ENCODE assay signal across 8 mouse cellular contexts in genomic region chr19:32196222-32196621, GRCm38 (mm10).
DNase-seq lines count a peak whose midpoint lies in the region; ATAC-seq and TF ChIP-seq lines count a peak whose summit lies in the region.
"Had no signal": no experiment of that assay in that cellular context is flagged by ENCODE, and none has a peak within 500 bp of the region (broad histone marks: within the 10 kb centered on the region; RNA-seq: fewer than 3 reads in every experiment).

No protein-coding gene starts in this region.

- TF ChIP-seq CTCF in MEL (IDR thresholded peaks at IDR 0.05 in 2 of 3, conservative IDR thresholded peaks at IDR 0.05 in 1 of 3; ENCODE audit: control insufficient read depth in 1 of 3, insufficient read depth in 1 of 3, low read depth in 2 of 3, low read length in 3 of 3, poor library complexity in 1 of 3, severe bottlenecking in 1 of 3): no peak

- H3K9me3 ChIP-seq in MEL (replicated peaks; ENCODE audit: insufficient read depth, low read length): no peaks in the 10 kb centered on the region
- no peaks in the 10 kb centered on the region for H3K9me3 ChIP-seq in heart, embryonic 11.5 days (replicated peaks; ENCODE audit: control insufficient read depth, low read length)
- H3K9me3 ChIP-seq in lung, embryonic 15.5 days: no peaks in the 10 kb centered on the region

- H3K36me3 ChIP-seq in MEL (ENCODE audit: control insufficient read depth in 1 of 2, insufficient read depth in 2 of 2, low read length in 2 of 2): peaks cover 3 to 33% of the 10 kb centered on the region in 2 experiments; a peak in 3 of 4 replicates
- no peaks in the 10 kb centered on the region for H3K36me3 ChIP-seq in heart, embryonic 11.5 days (ENCODE audit: control insufficient read depth, insufficient read depth, low read length)
- no peaks in the 10 kb centered on the region for H3K36me3 ChIP-seq in lung, embryonic 15.5 days

- H3K4me2 ChIP-seq in heart, embryonic 11.5 days: no peak overlapping the region
- H3K4me2 ChIP-seq in lung, embryonic 15.5 days: no peak overlapping the region

- TF ChIP-seq POLR2A in MEL (IDR thresholded peaks at IDR 0.05; ENCODE audit: control insufficient read depth in 1 of 2, insufficient read depth in 1 of 2, low read depth in 1 of 2, low read length in 2 of 2, poor library complexity in 1 of 2): no peak

- H3K27me3 ChIP-seq in MEL (ENCODE audit: control insufficient read depth in 1 of 2, insufficient read depth in 2 of 2, low read length in 2 of 2): no peaks in the 10 kb centered on the region
- H3K27me3 ChIP-seq in heart, embryonic 11.5 days (ENCODE audit: control insufficient read depth, insufficient read depth, low read length): no peaks in the 10 kb centered on the region
- H3K27me3 ChIP-seq in lung, embryonic 15.5 days: no peaks in the 10 kb centered on the region

- peak; percentile 69 to 78; a peak in 3 of 4 replicates for TF ChIP-seq EP300 in MEL (IDR thresholded peaks at IDR 0.05; ENCODE audit: low read depth in 1 of 2, low read length in 2 of 2)

- H3K79me2 ChIP-seq in MEL (ENCODE audit: control insufficient read depth, insufficient read depth, low read length, poor library complexity): peaks cover 7% of the 10 kb centered on the region; the same call in 1 of the 2 replicates

- no peak overlapping the region for H3K4me3 ChIP-seq in MEL (ENCODE audit: control insufficient read depth in 1 of 2, insufficient read depth in 1 of 2, low read depth in 2 of 2, low read length in 2 of 2)
- no peak overlapping the region for H3K4me3 ChIP-seq in heart, embryonic 11.5 days (ENCODE audit: low read depth, low read length)
- no peak overlapping the region for H3K4me3 ChIP-seq in lung, embryonic 15.5 days

- peak overlapping the region; percentile 55 for H3K27ac ChIP-seq in MEL (ENCODE audit: control insufficient read depth, low read depth, low read length)
- H3K27ac ChIP-seq in heart, embryonic 11.5 days (ENCODE audit: low read depth, low read length): peak overlapping the region; percentile 30
- H3K27ac ChIP-seq in lung, embryonic 15.5 days: peak overlapping the region; percentile 34

- 10% methylated on average over 5 of the region's 5 CpGs for WGBS in heart, embryonic 11.5 days (ENCODE audit: insufficient replicate concordance)
- WGBS in lung, embryonic 15.5 days: 29% methylated on average over 5 of the region's 5 CpGs

- peaks cover 20 to 23% of the 10 kb centered on the region in 2 experiments for H3K4me1 ChIP-seq in MEL (ENCODE audit: control insufficient read depth in 1 of 2, insufficient read depth in 2 of 2, low read length in 2 of 2)
- peaks cover 52% of the 10 kb centered on the region for H3K4me1 ChIP-seq in heart, embryonic 11.5 days (ENCODE audit: control insufficient read depth, insufficient read depth, low read length)
- peaks cover 51% of the 10 kb centered on the region for H3K4me1 ChIP-seq in lung, embryonic 15.5 days

- no peak for TF ChIP-seq RAD21 in MEL (IDR thresholded peaks at IDR 0.05; ENCODE audit: low read depth, low read length)

- ATAC-seq in heart, embryonic 11.5 days (replicated peaks; ENCODE audit: insufficient number of reproducible peaks, low FRiP score, low TSS enrichment): peak; percentile 46; the same call in 1 of the 2 replicates
- peak; percentile 70; the same call in 1 of the 2 replicates for ATAC-seq in lung, embryonic 15.5 days (ENCODE audit: borderline replicate concordance, extremely low read depth, low FRiP score, low TSS enrichment)

- DNase-seq in CD4-positive, CD25-positive, alpha-beta regulatory T cell, adult 2 months (ENCODE audit: low read depth, low spot score): peak; percentile 49
- DNase-seq in MEL (ENCODE audit: low read depth, low spot score): peak; percentile 83
- DNase-seq in cerebellum, adult 18-20 months: no peak
- no peak for DNase-seq in thymus, postnatal 10 days (ENCODE audit: low spot score in 2 of 2)
- no peak for DNase-seq in natural killer cell, adult 2 months (ENCODE audit: low spot score in 2 of 2)
- DNase-seq: kidney, postnatal 36 days had no signal

- peak overlapping the region; percentile 3; the same call in 1 of the 2 replicates for H3K9ac ChIP-seq in MEL (ENCODE audit: control insufficient read depth, low read depth, low read length, poor library complexity, severe bottlenecking)
- H3K9ac ChIP-seq in heart, embryonic 11.5 days (ENCODE audit: low read depth, low read length): no peak overlapping the region
- H3K9ac ChIP-seq in lung, embryonic 15.5 days: no peak overlapping the region

TF ChIP-seq in MEL, 35 proteins besides CTCF, POLR2A, EP300 and RAD21:
- TF ChIP-seq TBP (IDR thresholded peaks at IDR 0.05; ENCODE audit: low read depth, low read length) (0 out of 2 replicates have a peak, but pooled peaks have one; percentile 22), HCFC1 (IDR thresholded peaks at IDR 0.05; ENCODE audit: low read depth, low read length) (0 out of 2 replicates have a peak, but pooled peaks have one; percentile 21), CHD2 (IDR thresholded peaks at IDR 0.05; ENCODE audit: low read length) (no peak), MAX (IDR thresholded peaks at IDR 0.05; ENCODE audit: low read length) (peak; percentile 95), GATA1 (IDR thresholded peaks at IDR 0.05; ENCODE audit: low read depth, low read length) (peak; percentile 78), NELFE (IDR thresholded peaks at IDR 0.05; ENCODE audit: low read depth, low read length) (no peak), USF2 (IDR thresholded peaks at IDR 0.05; ENCODE audit: borderline replicate concordance in 1 of 2, insufficient read depth in 1 of 2, low read depth in 1 of 2, low read length in 2 of 2) (peak in 1 of 2 experiments; percentile 68; a peak in 2 of 4 replicates), BHLHE40 (IDR thresholded peaks at IDR 0.05; ENCODE audit: borderline replicate concordance, low read depth, low read length) (no peak), MYB (IDR thresholded peaks at IDR 0.05; ENCODE audit: low read depth, low read length) (no peak), POLR2AphosphoS2 (IDR thresholded peaks at IDR 0.05; ENCODE audit: low read length) (no peak), GABPA (IDR thresholded peaks at IDR 0.05; ENCODE audit: low read depth, low read length) (no peak), KAT2A (conservative IDR thresholded peaks at IDR 0.05; ENCODE audit: low read depth, low read length) (no peak), NRF1 (IDR thresholded peaks at IDR 0.05; ENCODE audit: insufficient read depth, low read depth, low read length, poor library complexity, severe bottlenecking) (no peak), ETS1 (IDR thresholded peaks at IDR 0.05; ENCODE audit: low read depth, low read length) (peak; percentile 96), UBTF (IDR thresholded peaks at IDR 0.05; ENCODE audit: borderline replicate concordance, insufficient read depth, low read depth, low read length) (no peak), MEF2A (IDR thresholded peaks at IDR 0.05; ENCODE audit: extremely low read depth, insufficient replicate concordance, low read depth, low read length, poor library complexity, severe bottlenecking) (no peak), USF1 (IDR thresholded peaks at IDR 0.05; ENCODE audit: low read depth, low read length) (peak; percentile 93), TCF12 (IDR thresholded peaks at IDR 0.05; ENCODE audit: low read depth, low read length) (peak; percentile 33; the same call in 1 of the 2 replicates), MXI1 (IDR thresholded peaks at IDR 0.05; ENCODE audit: low read depth, low read length) (peak; percentile 98), ZKSCAN1 (IDR thresholded peaks at IDR 0.05; ENCODE audit: low read depth, low read length) (no peak), TAL1 (IDR thresholded peaks at IDR 0.05; ENCODE audit: low read length) (no peak), CHD1 (IDR thresholded peaks at IDR 0.05; ENCODE audit: low read depth, low read length) (no peak), ZC3H11A (IDR thresholded peaks at IDR 0.05; ENCODE audit: low read depth, low read length) (no peak), SIN3A (IDR thresholded peaks at IDR 0.05; ENCODE audit: low read length) (peak; percentile 91), ELF1 (IDR thresholded peaks at IDR 0.05; ENCODE audit: low read depth, low read length) (no peak), SMC3 (IDR thresholded peaks at IDR 0.05; ENCODE audit: low read depth, low read length) (no peak), MYC (IDR thresholded peaks at IDR 0.05; ENCODE audit: low read depth, low read length) (0 out of 2 replicates have a peak, but pooled peaks have one; percentile 62), RCOR1 (IDR thresholded peaks at IDR 0.05; ENCODE audit: low read depth, low read length) (no peak), ZMIZ1 (IDR thresholded peaks at IDR 0.05; ENCODE audit: low read depth, low read length) (no peak), E2F4 (IDR thresholded peaks at IDR 0.05; ENCODE audit: borderline replicate concordance, low read depth, low read length) (no peak), MAZ (IDR thresholded peaks at IDR 0.05; ENCODE audit: low read depth, low read length) (no peak), ZNF384 (IDR thresholded peaks at IDR 0.05; ENCODE audit: low read depth, low read length) (no peak), POLR2AphosphoS5 (IDR thresholded peaks at IDR 0.05; ENCODE audit: borderline replicate concordance, low read depth, low read length) (no peak), JUND (IDR thresholded peaks at IDR 0.05; ENCODE audit: low read depth, low read length) (no peak), MAFK (IDR thresholded peaks at IDR 0.05; ENCODE audit: borderline replicate concordance, low read depth, low read length) (no peak)

Comparison
In these comparisons a context has a peak if more than half of its experiments do, and no peak if none do; other contexts are left out.
1. DNase-seq: peak in CD4-positive, CD25-positive, alpha-beta regulatory T cell, adult 2 months (single experiment) and MEL (single experiment); none in cerebellum, adult 18-20 months (0 of 2), thymus, postnatal 10 days (0 of 2) and natural killer cell, adult 2 months (0 of 2).
2. Peak in every context shown above with its lines, with median percentiles within 50 percentile points of each other: H3K27ac ChIP-seq.